Mouse (Mus musculus) thymus, adult 2 months (tissue): ENCODE results near the gene Pde4d.

Experiments
- CTCF ChIP-seq: fragments of 200-500 bp; IDR thresholded peaks from 2 replicates; pipeline ENCODE4 v1.5.1; 2012; ENCODE audit warnings: mild to moderate bottlenecking, control low read depth, low read length, moderate library complexity, borderline replicate concordance; ENCODE audit not compliant: control insufficient read depth, poor library complexity, insufficient read depth; ENCODE audit errors: extremely low read depth
- POLR2A ChIP-seq: fragments of 200-500 bp; IDR thresholded peaks from 2 replicates; pipeline ENCODE4 v1.6.1; 2012; ENCODE audit warnings: mild to moderate bottlenecking, low read length, control low read depth, moderate library complexity; ENCODE audit not compliant: control insufficient read depth, poor library complexity, insufficient read depth; ENCODE audit errors: extremely low read depth

GRCm38 (mm10) chr13:108758331-108758730 is 308.6 kb downstream of the Pde4d start:
- no peak for TF ChIP-seq CTCF
- no peak for TF ChIP-seq POLR2A
